Mouse (Mus musculus): ENCODE measurements around the gene Adarb1.

GRCm38 (mm10) chr10:77415867-77416266, 2.2 kb downstream of the Adarb1 start:
- TF ChIP-seq POLR2A (IDR thresholded peaks at IDR 0.05; ENCODE audit: borderline replicate concordance, extremely low read depth, insufficient read depth, insufficient read length, poor library complexity, severe bottlenecking) (no peak), CTCF (IDR thresholded peaks at IDR 0.05; ENCODE audit: borderline replicate concordance, extremely low read depth, insufficient read depth, insufficient read length) (no peak)

Measured in brain, embryonic 14.5 days (tissue).